Mouse (Mus musculus) right cerebral cortex, adult 18-20 months (tissue): ENCODE results near the gene Saa1.
"Not testable (repeated sequence)": the region's sequence is repeated elsewhere in the genome, so short reads cannot be mapped to it uniquely, and the experiment has no call there.

Experiments used
- DNase-seq: peaks from one replicate; pipeline ENCODE4 v3.0.0; 2022; ENCODE audit warnings: mixed read lengths

The Saa1 gene

GRCm38 (mm10) chr7:46742880-46743279, at the start of gene Saa1:
Gene Saa1, minus strand, starts transcription at chr7:46742980.
- DNase-seq, result not testable (repeated sequence)

- DNase-seq, result no peak
Measured at GRCm38 (mm10) chr7:46789177-46789849, 46.5 kb upstream of the Saa1 start.

DNA sequence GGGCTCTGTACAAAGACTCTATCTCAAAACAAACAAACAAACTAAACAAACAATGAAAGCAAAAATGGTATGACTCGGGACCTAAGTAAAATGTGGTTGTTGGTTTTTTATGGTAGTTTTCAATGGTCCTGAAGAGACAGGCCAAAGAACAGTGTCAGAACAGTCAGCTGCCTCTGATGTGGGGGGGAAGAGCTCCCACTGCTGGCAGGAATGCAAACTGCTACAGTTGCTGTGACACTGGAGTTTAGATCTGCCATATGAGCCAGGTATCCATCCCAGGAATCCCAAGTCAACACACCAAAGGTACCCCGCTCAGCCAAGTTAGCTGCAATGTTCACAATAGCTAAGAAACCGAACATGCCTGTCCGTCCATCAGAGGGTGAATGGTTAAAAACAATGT, 27.9 kb upstream of the Saa1 start:
- peak; percentile 22 for DNase-seq

GRCm38 (mm10) chr7:46768451-46768850, 25.7 kb upstream of the Saa1 start:
- DNase-seq, result no peak

DNA sequence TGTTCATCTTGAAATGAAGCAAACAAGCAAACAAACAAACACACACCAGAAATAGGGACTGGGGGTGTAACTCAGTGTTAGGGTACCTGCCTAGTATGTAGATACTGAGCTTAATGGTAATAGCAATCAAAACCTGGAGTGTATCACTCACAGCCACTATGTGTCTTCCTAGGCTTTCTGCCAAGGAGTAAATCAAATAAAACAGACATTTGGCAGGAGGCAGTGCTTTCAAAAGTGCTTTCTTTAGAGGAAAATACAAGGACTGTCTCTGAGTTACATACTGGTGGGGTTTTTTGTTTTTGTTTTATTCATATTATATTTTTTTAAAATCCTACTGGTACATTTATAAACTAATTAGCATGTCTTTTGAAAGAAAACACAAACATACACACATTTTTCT, 24.6 kb upstream of the Saa1 start:
- DNase-seq, result no peak

DNA sequence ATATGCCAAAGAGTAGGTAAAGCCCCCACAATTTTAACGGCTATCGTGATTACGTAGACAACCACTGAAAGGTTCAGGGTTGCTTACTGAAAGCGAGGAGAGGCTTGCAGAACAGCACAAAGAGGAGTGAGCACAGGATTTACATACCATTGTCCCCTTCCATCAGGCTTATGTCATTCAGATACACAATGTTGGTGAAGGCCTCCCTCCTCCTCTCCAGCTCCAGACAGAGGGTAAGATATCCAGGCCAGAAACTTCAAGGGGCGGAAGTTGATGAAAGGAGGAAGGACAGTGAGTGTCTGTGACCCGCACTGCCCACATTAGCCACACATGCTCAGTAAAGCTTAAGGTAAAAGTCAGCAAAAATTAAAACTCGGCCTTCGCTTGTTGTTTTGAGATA, 21.9 kb upstream of the Saa1 start:
- no peak for DNase-seq

DNA sequence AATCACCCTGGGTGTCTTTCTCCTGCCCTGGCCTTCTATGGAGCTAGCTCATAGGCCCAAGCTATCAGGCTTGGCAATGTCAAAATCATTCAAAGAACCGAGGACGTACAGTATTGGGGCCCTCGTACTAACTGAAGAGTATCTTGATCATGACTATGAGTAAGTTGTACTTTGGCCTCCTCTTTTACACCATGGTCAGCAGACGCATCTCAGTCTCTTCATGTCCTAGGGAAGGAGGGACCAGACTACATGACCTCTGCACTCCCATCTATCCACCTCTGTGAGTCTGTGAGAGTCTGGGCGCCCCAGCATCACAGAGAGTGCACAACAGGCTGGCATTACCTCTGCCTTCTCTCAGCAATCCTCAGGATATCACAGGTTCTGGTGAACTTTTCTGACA, 19.8 kb upstream of the Saa1 start:
- DNase-seq, result no peak

- no peak for DNase-seq
Measured at GRCm38 (mm10) chr7:46761049-46761795, 18.4 kb upstream of the Saa1 start.

DNA sequence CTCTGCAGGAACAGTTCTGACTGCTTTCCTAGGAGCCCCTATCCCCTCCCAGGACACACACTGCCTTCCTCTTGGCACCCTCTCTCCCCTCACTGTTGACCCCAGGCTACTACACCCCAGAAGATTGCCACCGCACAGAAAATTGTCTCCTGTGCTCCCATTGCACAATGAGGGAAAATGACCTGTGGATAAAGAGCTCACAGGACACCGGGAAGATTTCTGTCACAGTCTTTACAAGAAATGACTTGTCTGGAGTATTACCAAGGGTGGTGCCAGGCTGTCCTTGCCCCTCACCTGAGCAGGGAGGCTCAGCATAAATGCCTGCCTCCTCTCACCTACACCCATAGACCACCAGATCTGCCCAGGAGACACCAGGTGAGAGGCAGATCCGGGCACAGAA, 8.7 kb upstream of the Saa1 start, which contains the start of gene Saa2:
Gene Saa2, plus strand, starts transcription at position 301 of the 400 bp plus-strand sequence.
- DNase-seq, result no peak

GRCm38 (mm10) chr7:46748459-46748858, 5.7 kb upstream of the Saa1 start:
- no peak for DNase-seq

DNA sequence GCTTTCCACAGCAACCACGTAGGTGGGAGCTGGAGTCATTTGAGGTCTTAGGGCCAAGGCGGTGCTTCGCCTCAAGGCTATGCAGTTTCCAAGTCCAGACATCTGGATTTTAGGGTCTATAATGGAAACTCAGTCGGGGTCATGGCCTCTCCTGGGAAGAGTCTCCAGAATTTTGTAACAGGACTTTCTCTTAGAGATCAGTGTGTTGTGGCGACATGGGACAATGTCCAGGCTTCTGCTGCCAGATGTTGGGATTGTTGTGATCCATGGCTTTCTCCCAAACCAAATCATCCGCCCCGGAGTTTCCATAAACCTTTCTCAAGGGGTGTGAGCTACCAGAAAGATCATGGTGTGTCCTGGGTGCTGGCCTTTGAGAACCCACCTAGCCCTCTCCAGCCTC, 3.6 kb upstream of the Saa1 start:
- no peak for DNase-seq

GRCm38 (mm10) chr7:46745816-46746215, 3.0 kb upstream of the Saa1 start:
- DNase-seq, result no peak

GRCm38 (mm10) chr7:46740041-46740440, 2.7 kb downstream of the Saa1 start:
- DNase-seq, result not testable (repeated sequence)

DNA sequence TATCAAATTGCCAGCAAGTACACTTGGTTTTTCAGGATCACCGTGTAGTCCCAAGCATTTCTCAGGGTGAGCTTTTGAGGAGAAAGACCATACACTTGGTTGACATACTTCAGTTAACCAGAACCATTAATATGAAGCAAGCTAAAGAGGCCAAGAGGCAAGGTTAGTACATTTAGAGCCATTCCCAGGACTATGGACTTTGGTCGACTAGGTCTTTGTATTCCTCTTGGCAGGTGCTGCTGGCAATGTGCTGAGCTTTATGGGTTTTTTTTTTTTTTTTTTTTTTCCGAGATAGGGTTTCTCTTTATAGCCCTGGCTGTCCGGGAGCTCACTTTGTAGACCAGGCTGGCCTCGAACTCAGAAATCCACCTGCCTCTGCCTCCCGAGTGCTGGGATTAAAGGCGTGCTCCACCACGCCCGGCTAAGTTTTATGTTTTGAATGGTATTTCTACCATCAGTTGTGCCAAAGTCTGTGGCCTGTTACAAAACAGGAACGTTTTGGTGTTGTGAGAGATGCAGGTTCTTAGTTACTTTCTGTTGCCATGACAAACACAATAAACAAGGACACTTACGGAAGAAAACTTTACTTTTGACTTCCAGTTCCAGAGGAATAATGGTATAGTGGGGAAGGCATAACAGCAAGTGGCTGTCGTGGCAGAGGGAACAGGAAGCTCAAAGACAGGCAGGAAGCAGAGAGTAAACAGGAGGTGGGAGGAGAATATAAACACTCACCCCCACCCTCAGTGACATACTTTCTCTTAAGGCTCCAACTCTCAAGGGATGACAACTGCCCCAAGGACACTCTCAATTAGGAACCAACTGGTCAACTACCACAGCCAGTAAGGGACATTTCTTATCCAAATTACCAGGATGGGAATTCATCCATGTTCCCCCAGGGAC, 4.0 kb downstream of the Saa1 start:
- no peak for DNase-seq

DNA sequence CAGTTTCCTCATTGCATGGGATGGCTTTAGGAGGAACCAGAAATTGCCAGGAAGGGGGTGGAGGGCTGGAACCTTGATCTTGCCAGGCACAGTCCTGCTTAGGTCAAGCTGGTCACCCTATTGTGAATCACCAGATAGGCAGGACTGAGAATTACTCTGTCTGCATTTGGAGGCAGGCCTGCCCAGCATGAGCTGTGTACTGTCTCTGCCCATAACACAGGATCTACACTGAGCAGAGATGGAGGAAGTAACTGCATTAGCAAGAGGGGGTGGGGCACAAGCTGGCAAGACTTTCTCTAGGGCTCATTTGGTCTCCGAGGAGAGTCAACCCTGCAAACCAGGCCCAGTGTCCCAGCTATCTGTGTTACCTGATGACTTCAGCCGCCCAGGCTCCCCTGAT, 7.8 kb downstream of the Saa1 start:
- no peak for DNase-seq

GRCm38 (mm10) chr7:46732458-46732857, 10.3 kb downstream of the Saa1 start, which contains the start of gene Saa4:
Gene Saa4, minus strand, starts transcription at chr7:46732603.
- DNase-seq, result no peak

DNA sequence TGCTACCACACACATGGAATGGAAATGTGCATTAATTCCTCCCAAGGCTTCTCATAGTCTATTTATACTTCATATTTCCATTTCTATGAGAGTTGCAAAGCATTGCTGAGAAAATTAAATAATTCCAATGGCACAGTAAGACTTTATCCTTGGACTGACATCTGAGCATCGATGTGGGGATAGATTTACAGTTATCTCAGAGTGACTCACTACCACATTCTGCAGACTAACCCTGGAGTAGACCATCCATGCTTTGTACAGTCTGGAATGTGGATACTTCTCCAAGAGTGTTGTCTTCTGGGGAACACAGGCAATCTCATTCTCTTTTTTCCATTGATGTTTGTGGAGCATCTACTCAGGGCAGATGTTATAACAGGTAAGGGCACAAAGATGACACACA, 15.2 kb downstream of the Saa1 start:
- DNase-seq, result no peak

DNA sequence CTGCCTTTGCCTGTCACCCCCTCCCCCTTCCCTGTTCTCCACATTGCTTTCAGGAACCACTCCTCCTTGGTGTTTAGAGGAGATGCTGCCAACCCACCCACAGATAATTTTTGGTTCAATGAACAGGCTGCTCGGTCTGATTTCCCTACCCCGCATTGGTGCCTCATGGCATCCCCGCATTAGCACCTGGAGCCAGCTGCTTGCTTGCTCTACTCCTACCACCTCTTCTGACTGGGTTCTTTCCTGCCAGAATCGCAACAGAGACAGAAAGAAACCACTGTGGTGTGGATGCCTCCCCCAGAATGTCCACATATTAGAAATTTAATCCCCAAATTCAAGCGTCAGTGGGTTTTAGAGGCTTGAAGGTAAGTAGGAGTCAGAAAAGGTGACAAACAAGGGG, 18.4 kb downstream of the Saa1 start:
- DNase-seq, result peak; percentile 39

- no peak for DNase-seq
Measured at GRCm38 (mm10) chr7:46723849-46724248, 18.9 kb downstream of the Saa1 start.

- no peak for DNase-seq
Measured at GRCm38 (mm10) chr7:46723354-46723753, 19.4 kb downstream of the Saa1 start.

DNA sequence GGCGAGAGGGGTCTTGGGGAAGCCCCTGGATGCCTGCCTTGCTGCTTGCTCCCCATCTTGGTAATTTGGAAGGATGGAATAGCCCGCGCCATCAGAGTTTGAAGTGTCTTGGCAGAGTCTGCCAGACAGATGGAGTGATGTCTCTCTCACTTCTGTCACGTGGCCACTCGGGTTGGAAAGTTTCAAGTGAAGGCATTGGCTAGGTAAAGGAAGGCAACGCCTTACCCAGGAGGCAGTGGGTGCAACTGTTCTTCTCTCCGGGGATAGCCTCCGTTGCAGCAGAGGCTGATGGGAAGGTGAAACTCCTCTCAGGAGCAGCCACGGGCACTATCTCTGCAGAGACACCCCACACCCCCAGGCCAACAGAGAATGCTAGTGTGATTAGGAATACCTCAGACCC, 22.3 kb downstream of the Saa1 start:
- DNase-seq, result no peak

DNA sequence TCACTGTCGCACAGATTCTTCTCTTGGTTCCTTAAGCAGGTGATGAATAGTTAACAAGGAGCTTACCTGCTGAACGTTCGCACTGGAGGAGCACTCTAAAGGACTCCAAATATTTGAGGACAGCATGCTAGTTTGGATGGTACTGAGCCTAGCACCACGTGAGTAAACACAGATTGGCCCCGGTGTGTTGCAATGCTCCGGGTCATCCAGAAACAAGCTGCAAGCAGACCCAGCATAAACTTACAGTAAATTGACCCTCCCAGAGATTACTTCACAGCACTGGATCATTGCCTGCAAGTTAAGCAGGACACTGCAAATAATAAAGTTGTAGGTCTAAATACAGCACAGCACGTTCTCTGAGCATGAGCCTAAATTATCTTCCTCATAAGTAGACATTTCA, 23.3 kb downstream of the Saa1 start:
- no peak for DNase-seq

- no peak for DNase-seq
Measured at GRCm38 (mm10) chr7:46718591-46719270, 24.0 kb downstream of the Saa1 start.
